Mouse (Mus musculus) bone marrow, adult 2 months (tissue): ENCODE measurements around the gene Tfcp2.

Experiments
- CTCF ChIP-seq: fragments of 200-500 bp; IDR thresholded peaks from 2 replicates; pipeline ENCODE4 v1.5.1; 2011; ENCODE audit warnings: low read length, control low read depth; ENCODE audit not compliant: control insufficient read depth, insufficient read depth
- POLR2A ChIP-seq: fragments of 200-500 bp; IDR thresholded peaks from 2 replicates; pipeline ENCODE4 v1.6.1; 2011; ENCODE audit warnings: low read depth, mild to moderate bottlenecking, control low read depth, low read length, borderline replicate concordance; ENCODE audit not compliant: control insufficient read depth

DNA sequence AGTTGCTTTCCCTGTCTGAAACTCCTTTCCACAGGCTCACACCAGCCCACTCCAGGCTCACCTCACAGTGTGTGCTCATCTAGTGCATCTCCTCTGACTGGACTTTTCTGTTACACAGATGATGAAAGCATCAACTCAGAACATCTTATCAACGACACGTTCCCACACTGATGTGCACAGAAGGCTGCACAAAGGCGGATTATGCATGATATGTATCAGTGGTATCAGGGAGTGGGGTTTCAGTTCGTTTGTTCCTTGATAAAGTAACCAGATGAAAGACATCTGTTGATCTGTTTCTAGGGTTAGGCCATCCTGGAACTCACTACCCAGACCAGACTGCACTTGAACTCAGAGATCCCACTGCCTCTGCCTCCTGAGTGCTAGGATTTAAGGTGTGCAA is 38.4 kb downstream of the Tfcp2 start:
- TF ChIP-seq POLR2A (no peak), CTCF (no peak)
